Mouse (Mus musculus) midbrain, embryonic 12.5 days (tissue): ENCODE data around the gene Gm10203. TPM values are rescaled to one million over a fixed set of nuclear protein-coding genes. Genes with fewer than 3 reads are reported as not detected.
"Not testable (repeated sequence)": the region's sequence is repeated elsewhere in the genome, so short reads cannot be mapped to it uniquely, and the experiment has no call there.

ENCODE experiments used
- ATAC-seq: fragments of 200-750 bp; cut with Nextera tagmentation; 2 replicates; pipeline ENCODE4 v1.8.0; 2017; ENCODE audit warnings: low read depth, moderate TSS enrichment, moderate library complexity; ENCODE audit not compliant: low FRiP score
- H3K27ac ChIP-seq: fragments of 300-500 bp; sonication (generic); replicated peaks from 2 replicates; pipeline ENCODE4 v1.5.1; 2016; ENCODE audit warnings: mild to moderate bottlenecking
- H3K27me3 ChIP-seq: fragments of 300-500 bp; sonication (generic); 2 replicates; pipeline ENCODE4 v1.6.1; 2016; ENCODE audit warnings: mild to moderate bottlenecking
- H3K36me3 ChIP-seq: fragments of 300-500 bp; sonication (generic); 2 replicates; pipeline ENCODE4 v1.6.1; 2016
- H3K4me1 ChIP-seq: fragments of 300-500 bp; sonication (generic); 2 replicates; pipeline ENCODE4 v1.6.1; 2016
- H3K4me2 ChIP-seq: fragments of 300-500 bp; sonication (generic); replicated peaks from 2 replicates; pipeline ENCODE4 v1.6.1; 2016; ENCODE audit warnings: mild to moderate bottlenecking, moderate library complexity
- H3K4me3 ChIP-seq: fragments of 300-500 bp; sonication (generic); 2 replicates; pipeline ENCODE4 v1.5.1; 2016; ENCODE audit warnings: mild to moderate bottlenecking
- H3K9ac ChIP-seq: fragments of 300-500 bp; sonication (generic); replicated peaks from 2 replicates; pipeline ENCODE4 v1.6.1; 2016; ENCODE audit warnings: mild to moderate bottlenecking, moderate library complexity
- H3K9me3 ChIP-seq: fragments of 300-500 bp; sonication (generic); 2 replicates; pipeline ENCODE4 v1.6.1; 2016; ENCODE audit warnings: mild to moderate bottlenecking
- WGBS: fragments of 180-500 bp; shearing (Covaris S2); methylation state at CpG from one replicate; pipeline ENCODE4 v1.1.7; 2016; 5-methylcytosine and 5-hydroxymethylcytosine counted together
- polyA plus RNA-seq: library from polyadenylated mRNA; unstranded; fragments of >200 nt; fragmentation: Nextera tagmentation; extraction: Ambion mirVana; gene quantifications from 2 replicates; pipeline ENCODE4 v1.2.1, GENCODE M21; 2016

Gm10203 gene
- polyA plus RNA-seq: not detected in 2 replicates

GRCm38 (mm10) chr6:149129870-149130269, at the start of gene Gm10203:
TSS of gene Gm10203 (plus strand) at chr6:149130170.
- not testable (repeated sequence) for H3K9ac ChIP-seq, ATAC-seq, H3K36me3 ChIP-seq, H3K4me3 ChIP-seq, H3K27ac ChIP-seq, H3K9me3 ChIP-seq, H3K4me2 ChIP-seq, H3K27me3 ChIP-seq, H3K4me1 ChIP-seq
- 84% methylated on average over 8 of the region's 8 CpGs for WGBS

- Histone ChIP-seq H3K4me3 (no peak overlapping the region), H3K9me3 (no peaks in the 10 kb centered on the region), H3K27ac (no peak overlapping the region), H3K27me3 (no peaks in the 10 kb centered on the region), H3K36me3 (no peaks in the 10 kb centered on the region), H3K4me1 (no peaks in the 10 kb centered on the region; the same call in 1 of the 2 replicates), H3K9ac (no peak overlapping the region), H3K4me2 (no peak overlapping the region)
- WGBS: 97% methylated on average over 6 of the region's 6 CpGs
- ATAC-seq: no peak
Measured at GRCm38 (mm10) chr6:149092406-149092805, 37.6 kb upstream of the Gm10203 start.

GRCm38 (mm10) chr6:149093465-149093864, 36.5 kb upstream of the Gm10203 start:
- Histone ChIP-seq H3K4me2 (no peak overlapping the region), H3K27me3 (no peaks in the 10 kb centered on the region), H3K36me3 (no peaks in the 10 kb centered on the region), H3K9me3 (no peaks in the 10 kb centered on the region), H3K4me3 (no peak overlapping the region), H3K27ac (no peak overlapping the region), H3K9ac (no peak overlapping the region), H3K4me1 (no peaks in the 10 kb centered on the region; the same call in 1 of the 2 replicates)
- no peak for ATAC-seq
- 71% methylated on average over 5 of the region's 5 CpGs for WGBS

DNA sequence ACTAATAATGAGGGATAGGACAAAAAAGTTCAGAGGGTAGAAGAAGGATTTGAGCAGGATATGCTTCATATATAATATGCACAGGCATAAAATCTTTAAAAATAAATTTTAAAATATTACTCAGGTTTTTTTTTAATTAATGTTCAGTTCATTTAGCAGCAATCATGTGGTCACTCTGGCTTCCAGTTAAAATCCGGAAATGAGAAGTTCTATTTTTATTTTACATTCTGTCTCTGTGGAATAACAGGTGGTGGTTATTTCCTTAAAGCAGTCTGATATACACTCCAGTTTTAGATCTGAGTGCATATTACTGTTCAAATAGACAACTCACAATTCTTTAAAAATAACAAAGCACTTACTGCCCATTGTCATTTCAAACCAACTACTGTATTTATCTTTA, 35.4 kb upstream of the Gm10203 start:
- Histone ChIP-seq H3K9me3 (no peaks in the 10 kb centered on the region), H3K4me2 (no peak overlapping the region), H3K9ac (no peak overlapping the region), H3K4me3 (no peak overlapping the region), H3K36me3 (no peaks in the 10 kb centered on the region), H3K27ac (no peak overlapping the region), H3K4me1 (peaks cover 3% of the 10 kb centered on the region; the same call in 1 of the 2 replicates), H3K27me3 (no peaks in the 10 kb centered on the region)
- 86% methylated on average over 1 of the region's 1 CpGs for WGBS
- no peak for ATAC-seq

- H3K27ac ChIP-seq: no peak overlapping the region
- 77% methylated on average over 6 of the region's 6 CpGs for WGBS
- no peaks in the 10 kb centered on the region for H3K9me3 ChIP-seq
- no peaks in the 10 kb centered on the region for H3K27me3 ChIP-seq
- ATAC-seq: no peak
- H3K36me3 ChIP-seq: no peaks in the 10 kb centered on the region
- H3K9ac ChIP-seq: no peak overlapping the region
- H3K4me3 ChIP-seq: no peak overlapping the region
- peaks cover 5% of the 10 kb centered on the region; the same call in 1 of the 2 replicates for H3K4me1 ChIP-seq
- no peak overlapping the region for H3K4me2 ChIP-seq
Measured at GRCm38 (mm10) chr6:149095389-149095788, 34.6 kb upstream of the Gm10203 start.

DNA sequence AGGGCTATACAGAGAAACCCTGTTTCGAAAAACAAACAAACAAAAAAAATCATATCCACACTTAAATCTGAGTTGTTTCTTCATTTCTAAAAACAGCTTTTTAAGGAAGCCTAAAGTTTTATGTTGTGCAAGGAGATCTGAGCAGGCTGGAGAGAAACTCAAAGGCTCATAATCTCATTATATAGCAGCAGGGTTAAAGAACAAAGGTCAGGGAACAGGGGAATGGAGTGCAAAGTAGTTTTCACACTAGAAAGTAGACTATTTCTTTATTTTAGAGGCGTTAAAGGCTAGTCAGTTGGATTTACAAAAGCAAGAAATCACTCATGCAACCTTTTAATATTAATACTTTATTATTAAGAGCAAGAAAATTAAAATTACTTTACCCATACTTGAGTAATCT, 33.7 kb upstream of the Gm10203 start:
- no peak overlapping the region for H3K4me2 ChIP-seq
- H3K27me3 ChIP-seq: no peaks in the 10 kb centered on the region
- H3K4me1 ChIP-seq: peaks cover 5% of the 10 kb centered on the region; the same call in 1 of the 2 replicates
- WGBS: 84% methylated on average over 2 of the region's 2 CpGs
- H3K27ac ChIP-seq: no peak overlapping the region
- no peak overlapping the region for H3K4me3 ChIP-seq
- ATAC-seq: no peak
- no peaks in the 10 kb centered on the region for H3K36me3 ChIP-seq
- no peak overlapping the region for H3K9ac ChIP-seq
- no peaks in the 10 kb centered on the region for H3K9me3 ChIP-seq

DNA sequence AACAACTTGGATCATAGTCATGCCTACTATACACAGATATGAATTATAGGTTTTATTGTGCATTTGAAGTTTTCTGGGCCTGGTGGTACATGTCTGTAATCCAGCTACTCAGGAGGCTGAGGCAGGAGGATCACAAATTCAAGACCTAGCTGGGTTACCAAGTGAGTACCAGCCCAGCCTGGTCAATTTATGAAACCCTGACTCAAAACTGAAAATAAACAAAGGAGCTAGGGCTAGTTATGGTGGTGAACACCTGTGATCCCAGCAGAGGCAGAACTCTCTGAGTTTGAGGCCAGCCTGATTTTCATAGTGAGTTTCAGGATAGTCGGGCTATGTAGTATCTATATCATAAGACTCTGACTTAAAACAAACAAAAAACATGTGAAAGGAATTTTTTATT, 32.7 kb upstream of the Gm10203 start:
- Histone ChIP-seq H3K27me3 (no peaks in the 10 kb centered on the region), H3K36me3 (no peaks in the 10 kb centered on the region), H3K4me3 (no peak overlapping the region), H3K4me1 (peaks cover 7% of the 10 kb centered on the region; the same call in 1 of the 2 replicates), H3K27ac (no peak overlapping the region), H3K4me2 (no peak overlapping the region), H3K9ac (no peak overlapping the region), H3K9me3 (no peaks in the 10 kb centered on the region)
- 97% methylated on average over 1 of the region's 1 CpGs for WGBS
- no peak for ATAC-seq

DNA sequence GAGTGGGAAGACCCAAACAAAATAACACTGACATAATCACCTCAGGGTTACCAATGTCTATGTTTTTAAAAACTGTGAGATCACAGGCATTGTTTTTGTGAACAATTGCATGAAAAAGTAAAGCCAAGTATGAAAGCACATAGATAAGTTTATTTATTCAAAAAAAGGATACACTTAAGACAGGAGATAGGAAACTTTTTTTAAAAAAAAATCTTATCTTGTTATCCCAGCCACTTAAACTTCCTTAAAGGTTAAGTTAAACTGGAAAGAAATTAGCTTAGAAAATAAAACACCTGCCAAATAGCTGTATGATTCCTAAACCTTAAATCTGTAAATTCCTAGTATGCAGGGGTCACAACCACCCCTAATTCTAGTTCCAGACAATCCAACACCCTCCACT, 31.0 kb upstream of the Gm10203 start:
- Histone ChIP-seq H3K27ac (no peak overlapping the region), H3K4me3 (no peak overlapping the region), H3K36me3 (no peaks in the 10 kb centered on the region), H3K4me1 (peaks cover 7% of the 10 kb centered on the region; the same call in 1 of the 2 replicates), H3K27me3 (no peaks in the 10 kb centered on the region; the same call in 1 of the 2 replicates), H3K4me2 (peak overlapping the region; percentile 69), H3K9me3 (no peaks in the 10 kb centered on the region), H3K9ac (no peak overlapping the region)
- ATAC-seq: no peak

DNA sequence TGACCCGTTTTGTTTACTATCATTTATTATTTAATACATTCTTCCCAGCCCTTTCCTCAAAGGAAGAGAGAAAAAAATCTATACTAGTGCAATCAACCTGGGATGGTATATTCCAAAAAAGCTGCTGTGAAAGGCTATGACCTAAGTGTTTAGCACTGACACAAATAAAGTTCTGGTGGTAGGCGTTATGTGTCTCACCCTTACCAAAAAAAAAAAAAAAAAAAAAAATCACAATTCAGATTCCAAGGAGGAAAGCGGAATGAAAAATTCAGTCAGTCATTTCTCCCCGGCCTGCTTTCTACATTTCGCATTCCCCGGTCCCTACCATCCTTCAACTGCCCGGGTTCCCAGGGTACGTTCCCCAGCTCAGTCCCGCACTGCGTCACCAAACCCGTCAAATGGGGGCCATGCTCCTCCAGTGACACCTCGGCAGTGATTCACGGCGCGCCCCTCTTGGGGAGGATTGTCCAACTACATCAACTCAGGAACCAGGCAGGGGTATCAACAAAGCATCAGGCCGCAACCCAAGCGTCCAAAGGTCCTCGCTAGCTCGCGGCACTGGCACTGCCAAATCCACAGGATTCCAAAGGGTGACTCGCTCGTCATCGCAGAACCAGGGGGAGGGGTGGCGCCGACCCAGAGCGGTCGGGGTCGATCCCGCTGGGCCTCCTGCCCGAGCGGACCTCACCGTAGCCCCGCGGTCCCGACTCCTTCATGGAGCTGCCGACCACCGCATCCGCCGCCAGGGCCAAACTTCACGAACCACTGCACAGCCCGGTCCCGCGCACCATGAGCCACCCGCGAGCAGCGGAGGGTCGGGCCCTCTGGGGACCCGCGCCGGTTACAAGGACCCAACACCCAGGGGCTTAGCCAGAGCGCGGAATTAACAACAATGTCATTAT, 29.5 kb upstream of the Gm10203 start:
- Histone ChIP-seq H3K27me3 (no peaks in the 10 kb centered on the region; the same call in 1 of the 2 replicates), H3K9me3 (no peaks in the 10 kb centered on the region), H3K27ac (peak overlapping the region; percentile 98), H3K4me1 (peaks cover 7% of the 10 kb centered on the region; the same call in 1 of the 2 replicates), H3K4me2 (peak overlapping the region; percentile 69), H3K36me3 (no peaks in the 10 kb centered on the region), H3K4me3 (peak overlapping the region; percentile 87), H3K9ac (peak overlapping the region; percentile 86)
- WGBS: 2% methylated on average over 47 of the region's 52 CpGs
- ATAC-seq: peak; percentile 67

DNA sequence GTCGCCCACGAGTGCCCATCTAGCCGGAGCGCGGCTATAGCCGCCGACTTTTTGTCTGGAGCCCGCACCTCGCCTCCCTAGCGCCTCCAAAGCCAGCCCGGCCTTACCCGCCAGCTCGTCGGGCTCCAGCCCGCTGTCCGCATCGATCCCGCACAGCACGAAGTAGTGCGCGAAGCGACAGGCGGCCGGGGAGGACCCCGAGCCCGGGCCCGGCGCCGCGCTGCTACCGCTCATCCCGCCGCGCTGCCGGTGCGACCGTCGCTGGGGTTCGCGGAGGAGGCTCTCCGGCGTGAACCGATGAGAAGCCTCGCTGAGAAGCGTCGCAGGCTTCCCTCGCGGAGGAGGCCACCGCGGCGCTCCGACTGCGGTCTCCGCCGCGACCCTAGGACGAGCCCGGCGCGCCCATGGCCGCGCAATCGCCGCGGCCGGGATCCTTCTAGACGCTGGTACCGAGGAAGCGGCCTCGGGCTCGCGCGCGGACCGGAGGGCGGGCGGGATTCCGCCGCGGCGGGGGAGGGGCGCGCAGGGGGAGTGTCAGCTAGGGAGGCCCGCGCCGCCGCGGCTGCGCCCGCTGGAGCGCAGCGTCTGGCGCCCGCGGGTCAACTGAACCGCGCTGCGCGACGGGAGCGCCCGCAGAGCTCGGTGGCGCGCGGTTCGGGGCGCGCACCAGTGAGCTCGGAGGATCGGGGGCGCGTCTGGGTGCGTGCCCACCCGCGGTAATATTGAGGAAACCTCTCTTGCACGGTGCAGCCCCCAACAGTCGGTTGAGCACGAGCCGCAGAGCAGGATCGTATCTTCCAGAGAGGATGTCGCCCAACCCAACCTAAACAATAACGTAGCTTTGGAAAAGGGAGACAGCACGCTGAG, 28.7 kb upstream of the Gm10203 start, which contains the start of gene Dennd5b:
Gene Dennd5b (minus strand): TSS at position 605 of the 867 bp plus-strand sequence.
- Histone ChIP-seq H3K4me2 (peak within 1 kb of the TSS; percentile 69), H3K27me3 (no peaks in the 10 kb centered on the region; the same call in 1 of the 2 replicates), H3K9me3 (no peaks in the 10 kb centered on the region), H3K27ac (peak within 1 kb of the TSS; percentile 98), H3K4me1 (peaks cover 7% of the 10 kb centered on the region; the same call in 1 of the 2 replicates), H3K36me3 (no peaks in the 10 kb centered on the region), H3K9ac (peak within 1 kb of the TSS; percentile 86), H3K4me3 (peak within 1 kb of the TSS; percentile 87)
- peak; percentile 93 for ATAC-seq
- under 1% methylated on average over 120 of the region's 124 CpGs for WGBS

GRCm38 (mm10) chr6:149101943-149102243, 28.1 kb upstream of the Gm10203 start:
- H3K4me1 ChIP-seq: peaks cover 7% of the 10 kb centered on the region; the same call in 1 of the 2 replicates
- peak overlapping the region; percentile 98 for H3K27ac ChIP-seq
- WGBS: 14% methylated on average over 7 of the region's 7 CpGs
- H3K4me2 ChIP-seq: peak overlapping the region; percentile 69
- H3K27me3 ChIP-seq: no peaks in the 10 kb centered on the region; the same call in 1 of the 2 replicates
- peak overlapping the region; percentile 86 for H3K9ac ChIP-seq
- no peaks in the 10 kb centered on the region for H3K36me3 ChIP-seq
- ATAC-seq: no peak
- H3K4me3 ChIP-seq: peak overlapping the region; percentile 87
- H3K9me3 ChIP-seq: no peaks in the 10 kb centered on the region
